Mouse (Mus musculus): ENCODE measurements around the gene Tasp1. TPM values are rescaled to one million over a fixed set of nuclear protein-coding genes. Genes with fewer than 3 reads are reported as not detected.

Gene Tasp1
- polyA plus RNA-seq, 1 experiment from 2014 or later: 17.7 TPM

- no peak overlapping the region for H3K9ac ChIP-seq
- no peak overlapping the region for H3K4me2 ChIP-seq (replicated peaks)
- no peaks in the 10 kb centered on the region for H3K36me3 ChIP-seq
- no peak overlapping the region for H3K4me3 ChIP-seq
- H3K27me3 ChIP-seq: no peaks in the 10 kb centered on the region
- no peak for ATAC-seq (ENCODE audit: low FRiP score)
- no peaks in the 10 kb centered on the region for H3K9me3 ChIP-seq (replicated peaks)
- WGBS: 79% methylated on average over 4 of the region's 4 CpGs
- H3K4me1 ChIP-seq: no peaks in the 10 kb centered on the region
- no peak overlapping the region for H3K27ac ChIP-seq
These were observed 277.9 kb downstream of the Tasp1 start for GRCm38 (mm10) chr2:139788658-139789057.

GRCm38 (mm10) chr2:139784946-139785345 is 281.7 kb downstream of the Tasp1 start:
- H3K27me3 ChIP-seq: no peaks in the 10 kb centered on the region
- no peak for ATAC-seq (ENCODE audit: low FRiP score)
- H3K9me3 ChIP-seq (replicated peaks): no peaks in the 10 kb centered on the region
- H3K27ac ChIP-seq: no peak overlapping the region
- H3K4me1 ChIP-seq: no peaks in the 10 kb centered on the region
- H3K4me2 ChIP-seq (replicated peaks): no peak overlapping the region
- no peak overlapping the region for H3K9ac ChIP-seq
- 96% methylated on average over 2 of the region's 2 CpGs for WGBS
- no peaks in the 10 kb centered on the region for H3K36me3 ChIP-seq
- H3K4me3 ChIP-seq: no peak overlapping the region

DNA sequence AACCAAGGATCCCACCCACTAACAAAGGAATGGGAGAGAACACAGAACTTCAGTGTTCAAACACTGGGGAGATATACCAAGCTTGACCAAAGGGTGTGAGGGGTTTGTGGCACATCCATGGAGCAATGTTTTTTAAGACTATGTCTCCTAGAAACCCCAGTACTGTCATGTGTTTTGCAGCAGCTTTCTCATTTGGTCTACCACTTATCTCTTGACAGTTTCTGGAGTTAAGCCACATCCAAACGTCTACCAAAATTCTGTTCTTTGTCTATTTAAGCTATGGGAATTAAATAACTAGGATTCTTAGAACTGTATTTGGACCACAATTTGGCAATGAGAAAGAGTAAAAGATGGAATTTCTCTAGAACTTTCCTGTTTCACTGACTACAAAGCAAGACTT is 282.1 kb downstream of the Tasp1 start:
- no peak for ATAC-seq (ENCODE audit: low FRiP score)
- H3K4me1 ChIP-seq: no peaks in the 10 kb centered on the region
- WGBS: 84% methylated on average over 1 of the region's 1 CpGs

More for the DNA sequence above, 282.1 kb downstream of the Tasp1 start:
- no peak overlapping the region for H3K9ac ChIP-seq
- H3K4me2 ChIP-seq (replicated peaks): no peak overlapping the region
- H3K36me3 ChIP-seq: no peaks in the 10 kb centered on the region
- no peaks in the 10 kb centered on the region for H3K27me3 ChIP-seq
- no peak overlapping the region for H3K4me3 ChIP-seq
- no peaks in the 10 kb centered on the region for H3K9me3 ChIP-seq (replicated peaks)
- H3K27ac ChIP-seq: no peak overlapping the region

Other genes starting within 250 kb of the Tasp1 start
- not detected in 2 replicates for gene Gm17374, start 85.2 kb upstream of the Tasp1 start, polyA plus RNA-seq (2016; fragmentation: Nextera tagmentation; extraction: Ambion mirVana)
- gene Esf1, start 103.8 kb upstream of the Tasp1 start, polyA plus RNA-seq (2016; fragmentation: Nextera tagmentation; extraction: Ambion mirVana): 27.7 and 28.2 TPM in 2 replicates
- 28.4 and 31.7 TPM in 2 replicates for gene Ndufaf5, start 103.8 kb upstream of the Tasp1 start, polyA plus RNA-seq (2016; fragmentation: Nextera tagmentation; extraction: Ambion mirVana)